Mouse (Mus musculus): Measurements from ENCODE around the gene Zfp354a. TPM values are rescaled to one million over a fixed set of nuclear protein-coding genes. Genes with fewer than 3 reads are reported as not detected.

Gene Zfp354a
- total RNA-seq, 2 experiments from 2014 or later = 2.1 to 2.2 TPM

Other genes starting within 250 kb of the Zfp354a start
- 10 to 100 TPM in 1 of 2 experiments, 1 to 10 TPM in 1; 9.8 to 10.1 TPM for gene Zfp354c, start 231.5 kb upstream of the Zfp354a start, total RNA-seq (2021)
- gene Zfp879, start 217.7 kb upstream of the Zfp354a start, total RNA-seq (2021) = under 1 TPM; 0.38 to 0.62 TPM
- gene Grm6, start 208.6 kb upstream of the Zfp354a start, total RNA-seq (2021) = not detected
- 1 to 10 TPM; 1.4 to 1.5 TPM for gene Zfp454, start 171.6 kb upstream of the Zfp354a start, total RNA-seq (2021)
- gene Zfp2, start 143.1 kb upstream of the Zfp354a start, total RNA-seq (2021) = 1 to 10 TPM; 2.8 to 3.7 TPM
- under 1 TPM; 0.88 to 0.92 TPM for gene Zfp354b, start 127.6 kb upstream of the Zfp354a start, total RNA-seq (2021)
- not detected for gene 4933414I15Rik, start 115.5 kb upstream of the Zfp354a start, total RNA-seq (2021)
- not detected for gene Prop1, start 105.5 kb upstream of the Zfp354a start, total RNA-seq (2021)
- gene Olfr1378, start 92.7 kb upstream of the Zfp354a start, total RNA-seq (2021) = not detected
- not detected for gene Olfr1377, start 77.3 kb upstream of the Zfp354a start, total RNA-seq (2021)
- gene Olfr51, start 55.7 kb upstream of the Zfp354a start, total RNA-seq (2021) = not detected
- gene Olfr54, start 45.0 kb upstream of the Zfp354a start, total RNA-seq (2021) = not detected
- gene Olfr1375, start 11.1 kb upstream of the Zfp354a start, total RNA-seq (2021) = not detected
- not detected for gene Gm12569, start 161.2 kb downstream of the Zfp354a start, total RNA-seq (2021)
- gene Clk4, start 202.5 kb downstream of the Zfp354a start, total RNA-seq (2021) = 10 to 100 TPM; 49.5 to 55.0 TPM
- not detected for gene BC049762, start 203.8 kb downstream of the Zfp354a start, total RNA-seq (2021)
- 1 to 10 TPM; 5.7 to 6.0 TPM for gene Col23a1, start 230.7 kb downstream of the Zfp354a start, total RNA-seq (2021)

Data from heart, postnatal 4 days (tissue).